Mouse (Mus musculus) heart, adult 2 months (tissue): ENCODE data around the gene Adat2. TPM values are rescaled to one million over a fixed set of nuclear protein-coding genes. Genes with fewer than 3 reads are reported as not detected.

Experiments
- DNase-seq, 2 experiments: peaks; one replicate each; pipeline ENCODE4 v3.0.0; 2021
- H3K27ac ChIP-seq: fragments of 200-600 bp; 2 replicates; pipeline ENCODE4 v1.8.1; 2022
- H3K27me3 ChIP-seq: fragments of 200-500 bp; 2 replicates; pipeline ENCODE4 v1.6.1; 2012; ENCODE audit warnings: mild to moderate bottlenecking, low read length, inconsistent platforms, mixed read lengths; ENCODE audit not compliant: control insufficient read depth, insufficient read depth
- H3K36me3 ChIP-seq: fragments of 200-500 bp; 2 replicates; pipeline ENCODE4 v1.6.1; 2012; ENCODE audit warnings: low read length, inconsistent platforms; ENCODE audit not compliant: control insufficient read depth, insufficient read depth
- H3K4me1 ChIP-seq: fragments of 200-500 bp; 2 replicates; pipeline ENCODE4 v1.6.1; 2011; ENCODE audit warnings: low read length; ENCODE audit not compliant: control insufficient read depth, insufficient read depth
- H3K4me3 ChIP-seq: fragments of 200-600 bp; 2 replicates; pipeline ENCODE4 v1.8.1; 2022
- H3K79me2 ChIP-seq: fragments of 200-500 bp; replicated peaks from 2 replicates; pipeline ENCODE4 v1.6.1; 2012; ENCODE audit warnings: mild to moderate bottlenecking, inconsistent platforms, low read length, moderate library complexity, mixed read lengths; ENCODE audit not compliant: control insufficient read depth, insufficient read depth
- H3K9ac ChIP-seq: fragments of 200-500 bp; 2 replicates; pipeline ENCODE4 v1.6.1; 2012; ENCODE audit warnings: low read depth, mild to moderate bottlenecking, control low read depth, inconsistent platforms, low read length, mixed read lengths
- CTCF ChIP-seq: fragments of 200-600 bp; IDR thresholded peaks from 2 replicates; pipeline ENCODE4 v1.8.1; 2022; ENCODE audit warnings: antibody characterized with exemption, mild to moderate bottlenecking, moderate library complexity
- EP300 ChIP-seq: fragments of 200-500 bp; IDR thresholded peaks from 2 replicates; pipeline ENCODE4 v1.6.1; 2011; ENCODE audit warnings: low read depth, low read length, control low read depth; ENCODE audit not compliant: insufficient read depth
- POLR2A ChIP-seq: fragments of 200-500 bp; IDR thresholded peaks from 2 replicates; pipeline ENCODE4 v1.6.1; 2011; ENCODE audit warnings: mild to moderate bottlenecking, low read depth, low read length, control low read depth; ENCODE audit not compliant: insufficient read depth
- WGBS: fragments of 180-500 bp; shearing (Covaris S2); methylation state at CpG from one replicate; pipeline ENCODE4 v1.1.7; 2018; 5-methylcytosine and 5-hydroxymethylcytosine counted together
- intact Hi-C: fragments of 180-260 bp; cut with DNase I; formaldehyde crosslinking; loops from one replicate; pipeline ENCODE4 v1.15.1; 2025
- long read RNA-seq: library from polyadenylated mRNA; stranded (forward); transcript quantifications from one replicate; pipeline ENCODE4 v2.0.0, GENCODE M21; 2021
- polyA plus RNA-seq: library from polyadenylated mRNA; depleted of rRNA; stranded (reverse); fragments of >200 nt; gene quantifications from 2 replicates; pipeline ENCODE4 v1.2.3, GENCODE M21; 2012; rRNA removed
- total RNA-seq, 2 experiments: library from RNA; stranded (reverse); gene quantifications; 2 replicates each; pipeline ENCODE4 v1.2.3; 2021

Gene Adat2
- 1 to 10 TPM; 2.1 to 2.8 TPM for total RNA-seq
- 2.8 and 3.7 TPM in 2 replicates for polyA plus RNA-seq
- long read RNA-seq = 0 reads

DNA sequence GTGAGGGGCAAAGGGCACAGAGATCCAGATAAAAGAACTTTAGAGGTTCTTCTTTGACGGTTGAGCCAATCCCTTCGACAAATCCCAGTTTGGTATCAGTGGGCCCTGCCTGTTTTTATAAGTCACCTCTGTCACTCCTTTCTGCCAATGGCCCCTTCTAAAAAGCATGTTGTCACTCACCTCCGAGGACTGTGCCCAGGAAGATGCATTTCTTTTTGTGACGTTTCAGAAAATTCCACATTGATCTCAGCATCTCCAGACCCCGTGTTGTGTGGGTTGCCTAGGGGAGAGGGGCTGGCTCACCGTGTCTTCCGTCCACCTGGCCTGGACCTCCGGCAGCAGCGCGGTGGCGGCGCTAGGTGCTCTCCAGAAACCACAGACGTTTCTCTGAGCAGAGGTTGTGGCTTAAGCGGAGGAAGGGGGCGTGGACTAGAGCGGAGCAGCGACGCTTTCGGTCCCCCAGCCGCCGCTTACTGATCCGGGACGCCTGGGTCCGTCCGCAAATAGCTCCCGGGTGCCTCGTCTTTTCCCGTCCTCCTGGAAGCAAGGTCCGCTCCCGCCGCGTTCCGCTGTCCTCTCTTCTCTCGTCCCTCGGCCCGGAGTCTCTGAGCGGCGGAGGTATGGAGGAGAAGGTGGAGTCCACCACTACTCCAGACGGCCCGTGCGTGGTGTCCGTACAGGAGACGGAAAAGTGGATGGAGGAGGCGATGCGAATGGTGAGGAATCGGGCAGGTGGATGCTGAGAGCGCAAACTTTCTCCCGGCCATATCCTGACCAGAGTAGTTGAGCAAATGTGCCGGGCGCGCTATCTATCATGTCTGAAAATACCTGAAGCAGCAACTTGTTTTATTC, at the start of gene Adat2, which contains the start of gene Pex3:
Gene Adat2, plus strand, starts transcription at position 249 of the 852 bp plus-strand sequence.
Gene Pex3, minus strand, starts transcription at position 497 of the 852 bp plus-strand sequence.
- H3K9ac ChIP-seq = peak within 1 kb of the TSS; percentile 86
- intact Hi-C loops = loop anchor here (5.0 kb wide), 1 partner anchor 414 kb away; the partner anchor contains the start of gene Hivep2
- WGBS = under 1% methylated on average over 51 of the region's 51 CpGs
- H3K27me3 ChIP-seq = no peaks in the 10 kb centered on the region
- peak; percentile 90 to 93 for DNase-seq
- H3K4me3 ChIP-seq = peak within 1 kb of the TSS; percentile 58
- H3K79me2 ChIP-seq = 0 out of 2 replicates have a peak, but pooled peaks cover 2% of the 10 kb centered on the region
- H3K27ac ChIP-seq = peak within 1 kb of the TSS; percentile 79
- TF ChIP-seq POLR2A (peak; percentile 79), EP300 (no peak), CTCF (no peak)
- H3K4me1 ChIP-seq = no peaks in the 10 kb centered on the region; the same call in 1 of the 2 replicates
- H3K36me3 ChIP-seq = no peaks in the 10 kb centered on the region

DNA sequence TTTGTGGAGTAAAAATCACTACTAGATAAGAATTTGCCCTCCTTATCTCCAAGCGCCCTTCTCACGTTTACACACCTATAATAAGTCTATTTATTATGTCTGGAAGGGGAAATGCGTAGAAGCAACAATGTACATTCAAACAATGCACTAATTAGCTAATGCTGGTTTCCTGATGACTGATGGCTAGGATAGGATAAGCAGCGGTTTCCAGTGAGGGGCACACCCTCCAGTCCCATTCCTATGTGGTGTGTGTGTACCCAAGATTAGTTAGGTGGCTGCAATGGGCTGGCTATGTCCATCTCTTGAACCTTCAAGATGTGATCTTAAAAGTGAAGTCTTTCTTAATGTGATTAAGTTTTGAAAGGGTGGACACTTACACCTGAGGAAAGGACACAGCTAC, 30.8 kb upstream of the Adat2 start:
- intact Hi-C loops = no loop called here
- Histone ChIP-seq H3K9ac (no peak overlapping the region), H3K36me3 (no peaks in the 10 kb centered on the region), H3K79me2 (no peaks in the 10 kb centered on the region), H3K4me1 (no peaks in the 10 kb centered on the region), H3K27me3 (no peaks in the 10 kb centered on the region), H3K27ac (no peak overlapping the region), H3K4me3 (no peak overlapping the region)
- no peak for DNase-seq
- 68% methylated on average over 4 of the region's 4 CpGs for WGBS
- TF ChIP-seq CTCF (no peak), POLR2A (no peak), EP300 (no peak)

DNA sequence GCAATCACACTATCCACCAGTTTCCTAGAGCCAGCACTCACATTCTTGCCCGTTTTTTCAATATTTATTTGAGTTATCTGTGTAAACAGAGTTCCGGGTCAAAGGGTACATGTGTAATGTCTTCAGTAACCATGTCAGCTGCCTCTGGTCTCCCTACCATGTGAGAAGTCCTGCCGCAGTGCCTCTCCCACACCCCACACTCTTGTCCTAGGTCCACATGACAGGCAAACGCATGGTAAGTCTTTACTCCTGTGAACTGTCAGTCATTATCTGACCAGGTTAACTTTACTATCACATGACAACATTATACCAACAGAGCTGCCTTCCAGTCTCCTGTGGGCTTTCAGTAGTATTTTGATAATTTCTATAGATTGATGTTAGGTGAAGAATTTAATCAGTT, 24.5 kb upstream of the Adat2 start:
- no peak for DNase-seq
- intact Hi-C loops = no loop called here
- H3K4me3 ChIP-seq = no peak overlapping the region
- TF ChIP-seq EP300 (no peak), CTCF (no peak), POLR2A (no peak)
- H3K36me3 ChIP-seq = no peaks in the 10 kb centered on the region
- H3K27ac ChIP-seq = no peak overlapping the region
- H3K79me2 ChIP-seq = no peaks in the 10 kb centered on the region
- no peak overlapping the region for H3K9ac ChIP-seq
- no peaks in the 10 kb centered on the region for H3K4me1 ChIP-seq
- WGBS = 87% methylated on average over 4 of the region's 4 CpGs
- H3K27me3 ChIP-seq = no peaks in the 10 kb centered on the region

DNA sequence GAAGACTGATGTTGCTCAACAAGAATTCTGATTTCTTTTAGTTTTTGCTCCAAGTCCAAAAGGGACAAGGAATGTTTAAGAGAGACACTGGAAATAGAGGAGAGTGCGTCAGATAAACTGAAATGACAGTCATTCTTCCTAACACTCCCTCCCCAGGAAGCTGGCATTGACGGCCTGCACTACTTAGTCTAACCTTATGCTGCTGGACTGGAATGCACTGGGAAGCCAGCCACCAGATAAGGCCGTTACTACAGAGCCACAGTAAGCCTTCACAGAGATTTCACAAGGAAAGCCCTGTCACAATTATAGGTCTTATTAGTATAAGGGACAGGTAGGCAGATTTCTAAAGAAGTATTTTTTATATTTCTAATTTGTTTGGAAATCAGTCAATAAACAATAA, 17.9 kb upstream of the Adat2 start:
- peak; percentile 29 to 55 for DNase-seq
- no peaks in the 10 kb centered on the region for H3K27me3 ChIP-seq
- H3K4me3 ChIP-seq = no peak overlapping the region
- H3K4me1 ChIP-seq = no peaks in the 10 kb centered on the region; the same call in 1 of the 2 replicates
- H3K36me3 ChIP-seq = peaks cover 9% of the 10 kb centered on the region
- intact Hi-C loops = no loop called here
- H3K27ac ChIP-seq = no peak overlapping the region
- H3K9ac ChIP-seq = no peak overlapping the region
- H3K79me2 ChIP-seq = no peaks in the 10 kb centered on the region
- 24% methylated on average over 3 of the region's 3 CpGs for WGBS
- TF ChIP-seq EP300 = 0 out of 2 replicates have a peak, but pooled peaks have one; percentile 37
- TF ChIP-seq POLR2A = no peak
- TF ChIP-seq CTCF = no peak

DNA sequence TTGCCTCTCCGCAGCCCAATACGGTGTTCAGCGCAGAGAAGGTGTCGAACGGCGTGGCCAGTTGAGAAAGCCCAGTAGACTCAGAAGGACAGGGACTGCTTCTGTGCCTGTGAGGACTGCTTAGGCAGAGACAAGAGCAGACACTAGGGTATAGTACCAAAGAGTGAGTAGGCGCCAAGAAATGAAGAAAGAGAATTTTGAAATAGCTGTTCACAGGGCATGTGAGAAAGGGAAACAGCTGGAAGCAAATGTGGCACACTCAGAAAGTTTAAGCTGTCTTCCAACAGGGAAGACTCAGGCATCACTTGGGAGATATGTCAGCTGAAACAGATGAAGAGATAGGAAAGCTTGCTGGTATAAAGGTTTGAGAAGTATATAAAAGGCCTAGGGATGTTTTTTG, 16.0 kb upstream of the Adat2 start:
- no peak for TF ChIP-seq CTCF
- TF ChIP-seq EP300 = no peak
- TF ChIP-seq POLR2A = no peak
- Histone ChIP-seq H3K4me3 (no peak overlapping the region), H3K79me2 (no peaks in the 10 kb centered on the region), H3K9ac (no peak overlapping the region), H3K27ac (no peak overlapping the region), H3K36me3 (peaks cover 9% of the 10 kb centered on the region), H3K27me3 (no peaks in the 10 kb centered on the region), H3K4me1 (no peaks in the 10 kb centered on the region; the same call in 1 of the 2 replicates)
- intact Hi-C loops = no loop called here
- DNase-seq = no peak
- 98% methylated on average over 7 of the region's 7 CpGs for WGBS
